Mouse (Mus musculus) CH12.LX (cell line): ENCODE data around the gene Snx9.

Experiments used
- CTCF ChIP-seq, 2 experiments: IDR thresholded peaks in 1 of 2; conservative IDR thresholded peaks in 1 of 2; 2 replicates each; pipeline ENCODE4 v1.5.1; 2011 to 2012; ENCODE audit warnings: low read depth in 2 of 2, low read length in 2 of 2, improper control_type of control experiment in 1 of 2, inconsistent platforms in 1 of 2, mild to moderate bottlenecking in 1 of 2, moderate library complexity in 1 of 2
- ETS1 ChIP-seq: conservative IDR thresholded peaks from 2 replicates; pipeline ENCODE4 v1.6.1; 2012; ENCODE audit warnings: low read depth, mild to moderate bottlenecking, inconsistent platforms, low read length, improper control_type of control experiment, moderate library complexity
- KAT2A ChIP-seq: IDR thresholded peaks from 2 replicates; pipeline ENCODE4 v1.6.1; 2012; ENCODE audit warnings: low read length, improper control_type of control experiment, inconsistent platforms; ENCODE audit not compliant: insufficient replicate concordance
- MAZ ChIP-seq: IDR thresholded peaks from 2 replicates; pipeline ENCODE4 v1.6.1; 2012; ENCODE audit warnings: low read depth, mild to moderate bottlenecking, inconsistent platforms, low read length, improper control_type of control experiment, moderate library complexity
- MYC ChIP-seq: IDR thresholded peaks from 2 replicates; pipeline ENCODE4 v1.6.1; 2011; ENCODE audit warnings: low read depth, mild to moderate bottlenecking, improper control_type of control experiment, low read length
- POLR2A ChIP-seq: IDR thresholded peaks from 2 replicates; pipeline ENCODE4 v1.6.1; 2011; ENCODE audit warnings: low read depth, mild to moderate bottlenecking, improper control_type of control experiment, low read length
- POLR2AphosphoS2 ChIP-seq: IDR thresholded peaks from 2 replicates; pipeline ENCODE4 v1.6.1; 2011; ENCODE audit warnings: low read depth, low read length, improper control_type of control experiment
- SIN3A ChIP-seq: IDR thresholded peaks from 2 replicates; pipeline ENCODE4 v1.6.1; 2012; ENCODE audit warnings: low read length, improper control_type of control experiment, inconsistent platforms
- USF1 ChIP-seq: IDR thresholded peaks from 2 replicates; pipeline ENCODE4 v1.6.1; 2014; ENCODE audit warnings: low read depth, mild to moderate bottlenecking, inconsistent platforms, low read length, improper control_type of control experiment
- ZC3H11A ChIP-seq: IDR thresholded peaks from 2 replicates; pipeline ENCODE4 v1.6.1; 2012; ENCODE audit warnings: low read depth, mild to moderate bottlenecking, inconsistent platforms, low read length, improper control_type of control experiment
- ZMIZ1 ChIP-seq: IDR thresholded peaks from 2 replicates; pipeline ENCODE4 v1.6.1; 2012; ENCODE audit warnings: low read depth, mild to moderate bottlenecking, inconsistent platforms, low read length, improper control_type of control experiment

GRCm38 (mm10) chr17:5823032-5823431 is 18.1 kb upstream of the Snx9 start:
- TF ChIP-seq ZC3H11A (no peak), MYC (no peak), USF1 (no peak), CTCF (conservative IDR thresholded peaks at IDR 0.05 in 1 of 2, IDR thresholded peaks at IDR 0.05 in 1 of 2; ENCODE audit: low read depth in 2 of 2, low read length in 2 of 2) (no peak), POLR2AphosphoS2 (no peak), ETS1 (no peak), POLR2A (no peak), ZMIZ1 (no peak), SIN3A (no peak), MAZ (no peak), KAT2A (no peak)
